ENCODE assay signal across 9 mouse cellular contexts in genomic region chr9:98986476-98987096, GRCm38 (mm10). TPM values are rescaled to one million over a fixed set of nuclear protein-coding genes. Genes with fewer than 3 reads are reported as not detected.
A peak's percentile ranks its signal among the peaks of the same experiment; 100 is the strongest.
DNase-seq lines count a peak whose midpoint lies in the region; ATAC-seq and TF ChIP-seq lines count a peak whose summit lies in the region.
"Had no signal": no experiment of that assay in that cellular context is flagged by ENCODE, and none has a peak within 500 bp of the region (broad histone marks: within the 10 kb centered on the region; RNA-seq: fewer than 3 reads in every experiment).

No protein-coding gene starts in this region.

- WGBS in heart, embryonic 12.5 days = under 1% methylated on average over 44 of the region's 50 CpGs
- under 1% methylated on average over 44 of the region's 50 CpGs for WGBS in intestine, embryonic 16.5 days

- no peak overlapping the region for H3K27ac ChIP-seq in heart, embryonic 12.5 days (ENCODE audit: poor library complexity, severe bottlenecking)
- H3K27ac ChIP-seq in cortical plate, adult 2 months (ENCODE audit: insufficient read depth, low read length) = no peak overlapping the region
- no peak overlapping the region for H3K27ac ChIP-seq in intestine, embryonic 16.5 days (ENCODE audit: low read length)

- H3K4me2 ChIP-seq in heart, embryonic 12.5 days = peak overlapping the region; percentile 88
- peak overlapping the region; percentile 89 for H3K4me2 ChIP-seq in intestine, embryonic 16.5 days (ENCODE audit: low read depth, low read length)

- intact Hi-C loops in heart, postnatal 14 days (cut with DNase I) = loop anchor here (5.0 to 10.0 kb wide), 2 partner anchors 56 to 588 kb away; partner anchors contain the start of gene Dbr1

- DNase-seq in heart, postnatal 14 days = no peak
- no peak for DNase-seq in cerebellum, postnatal 14 days
- no peak for DNase-seq in testis, postnatal 14 days (ENCODE audit: low spot score)

- peak overlapping the region; percentile 86 for H3K9ac ChIP-seq in heart, embryonic 12.5 days
- H3K9ac ChIP-seq in intestine, embryonic 16.5 days (ENCODE audit: low read depth, low read length) = peak overlapping the region; percentile 81

- H3K27me3 ChIP-seq in heart, embryonic 12.5 days (replicated peaks) = peaks cover 14% of the 10 kb centered on the region
- H3K27me3 ChIP-seq in intestine, embryonic 16.5 days (replicated peaks; ENCODE audit: control insufficient read depth, insufficient read depth, low read length) = no peaks in the 10 kb centered on the region

- no peaks in the 10 kb centered on the region for H3K36me3 ChIP-seq in heart, embryonic 12.5 days
- H3K36me3 ChIP-seq in intestine, embryonic 16.5 days (ENCODE audit: control insufficient read depth, insufficient read depth, low read length) = no peaks in the 10 kb centered on the region

- peak overlapping the region; percentile 84 for H3K4me3 ChIP-seq in heart, embryonic 12.5 days
- peak overlapping the region; percentile 85 for H3K4me3 ChIP-seq in cortical plate, adult 2 months (ENCODE audit: insufficient read depth, low read length)
- peak overlapping the region; percentile 86 for H3K4me3 ChIP-seq in intestine, embryonic 16.5 days (ENCODE audit: low read length)

- no peak for TF ChIP-seq CTCF in cortical plate, adult 2 months (IDR thresholded peaks at IDR 0.05; ENCODE audit: extremely low read depth, insufficient read depth, low read length)

- no peak for TF ChIP-seq POLR2A in cortical plate, adult 2 months (IDR thresholded peaks at IDR 0.05; ENCODE audit: extremely low read depth, insufficient read depth, low read length)

- peaks cover 8% of the 10 kb centered on the region; the same call in 1 of the 2 replicates for H3K4me1 ChIP-seq in heart, embryonic 12.5 days (replicated peaks)
- H3K4me1 ChIP-seq in cortical plate, adult 2 months (ENCODE audit: control insufficient read depth, insufficient read depth, low read length) = no peaks in the 10 kb centered on the region
- H3K4me1 ChIP-seq in intestine, embryonic 16.5 days (ENCODE audit: control insufficient read depth, insufficient read depth, low read length) = peaks cover 4% of the 10 kb centered on the region; the same call in 1 of the 2 replicates

- no peaks in the 10 kb centered on the region for H3K9me3 ChIP-seq in heart, embryonic 12.5 days (replicated peaks)
- H3K9me3 ChIP-seq in intestine, embryonic 16.5 days (ENCODE audit: control insufficient read depth, low read length) = no peaks in the 10 kb centered on the region

- ATAC-seq in heart, embryonic 12.5 days (ENCODE audit: insufficient number of reproducible peaks, low FRiP score) = peak; percentile 30
- peak; percentile 27 for ATAC-seq in CD4-positive, CD25-positive, alpha-beta regulatory T cell, adult 4 months
- peak; percentile 54 for ATAC-seq in intestine, embryonic 16.5 days
- ATAC-seq in monocyte, adult 5-6 weeks (replicated peaks; ENCODE audit: insufficient number of reproducible peaks, low FRiP score, low TSS enrichment, poor library complexity, severe bottlenecking) = peak; percentile 12; the same call in 1 of the 2 replicates

RNA-seq across cellular contexts. Expression of gene Faim, which starts 0.4 kb away (rescaled TPM):
- polyA plus RNA-seq in heart, embryonic 12.5 days (2016; fragmentation: Nextera tagmentation; extraction: Ambion mirVana) = 34.6 and 35.7 TPM in 2 replicates
- total RNA-seq in heart, postnatal 14 days (2021) = 1 to 10 TPM; 5.3 to 5.6 TPM
- polyA plus RNA-seq in CD4-positive, CD25-positive, alpha-beta regulatory T cell, adult 4 months (2017; shearing (Covaris generic)) = 10 to 100 TPM; 48.3 to 57.8 TPM
- 27.0 and 28.8 TPM in 2 replicates for polyA plus RNA-seq in cortical plate, adult 2 months (2012; rRNA removed)
- 34.5 and 36.9 TPM in 2 replicates for polyA plus RNA-seq in intestine, embryonic 16.5 days (2015; fragmentation: Nextera tagmentation; extraction: Ambion mirVana)
- 131 to 158 TPM (median 133 TPM) in 3 replicates for total RNA-seq in monocyte, adult 5-6 weeks (2017)

RNA-seq across cellular contexts. Expression of gene Foxl2, which starts 31.5 kb away (rescaled TPM):
- not detected in 2 replicates for polyA plus RNA-seq in heart, embryonic 12.5 days (2016; fragmentation: Nextera tagmentation; extraction: Ambion mirVana)
- total RNA-seq in heart, postnatal 14 days (2021) = not detected
- not detected for polyA plus RNA-seq in CD4-positive, CD25-positive, alpha-beta regulatory T cell, adult 4 months (2017; shearing (Covaris generic))
- polyA plus RNA-seq in cortical plate, adult 2 months (2012; rRNA removed) = 0.19 and 0.25 TPM in 2 replicates
- polyA plus RNA-seq in intestine, embryonic 16.5 days (2015; fragmentation: Nextera tagmentation; extraction: Ambion mirVana) = not detected in 2 replicates
- total RNA-seq in monocyte, adult 5-6 weeks (2017) = not detected in 3 replicates
- total RNA-seq: neutrophil, adult 5-6 weeks had no signal

RNA-seq across cellular contexts. Expression of gene Gm1123, which starts 48.9 kb away (rescaled TPM):
- 0.14 TPM in 1 of 2 replicates, not detected in the other for polyA plus RNA-seq in heart, embryonic 12.5 days (2016; fragmentation: Nextera tagmentation; extraction: Ambion mirVana)
- not detected for total RNA-seq in heart, postnatal 14 days (2021)
- under 1 TPM; 0.81 to 0.97 TPM for polyA plus RNA-seq in CD4-positive, CD25-positive, alpha-beta regulatory T cell, adult 4 months (2017; shearing (Covaris generic))
- polyA plus RNA-seq in cortical plate, adult 2 months (2012; rRNA removed) = not detected in 2 replicates
- 33.1 and 39.2 TPM in 2 replicates for polyA plus RNA-seq in intestine, embryonic 16.5 days (2015; fragmentation: Nextera tagmentation; extraction: Ambion mirVana)
- not detected in 3 replicates for total RNA-seq in monocyte, adult 5-6 weeks (2017)
- total RNA-seq: neutrophil, adult 5-6 weeks had no signal

Comparison
In these comparisons a context has a peak if more than half of its experiments do, and no peak if none do; other contexts are left out.
1. RNA of gene Gm1123, which starts 48.9 kb away (polyA plus RNA-seq): 33.1 to 39.2 TPM in intestine, embryonic 16.5 days; 0.81 to 0.97 TPM in CD4-positive, CD25-positive, alpha-beta regulatory T cell, adult 4 months, 0.14 TPM in heart, embryonic 12.5 days and not detected in cortical plate, adult 2 months; every median in the first group is over 10 times any median in the second.
2. Peak in every context shown above with its lines, with median percentiles within 50 percentile points of each other: ATAC-seq and H3K4me3 ChIP-seq.